Comparison of ENCODE assay signal across 17 mouse cellular contexts in genomic region chr12:69966071-69966470, GRCm38 (mm10). TPM values are rescaled to one million over a fixed set of nuclear protein-coding genes. Genes with fewer than 3 reads are reported as not detected.
DNase-seq lines count a peak whose midpoint lies in the region; ATAC-seq and TF ChIP-seq lines count a peak whose summit lies in the region.
"Had no signal": no experiment of that assay in that cellular context is flagged by ENCODE, and none has a peak within 500 bp of the region (broad histone marks: within the 10 kb centered on the region; RNA-seq: fewer than 3 reads in every experiment).

No protein-coding gene starts in this region.

- WGBS in heart, embryonic 11.5 days (ENCODE audit: insufficient replicate concordance), result 61% methylated on average over 5 of the region's 5 CpGs
- WGBS in thymus, adult 2 months, result 93% methylated on average over 5 of the region's 5 CpGs
- 43% methylated on average over 5 of the region's 5 CpGs for WGBS in liver, embryonic 16.5 days (ENCODE audit: insufficient replicate concordance)

- TF ChIP-seq POLR2A in thymus, adult 2 months (IDR thresholded peaks at IDR 0.05; ENCODE audit: control insufficient read depth, extremely low read depth, insufficient read depth, low read length, poor library complexity), result no peak

- no peaks in the 10 kb centered on the region for H3K27me3 ChIP-seq in heart, embryonic 11.5 days (ENCODE audit: control insufficient read depth, insufficient read depth, low read length)
- no peaks in the 10 kb centered on the region for H3K27me3 ChIP-seq in thymus, adult 2 months (ENCODE audit: control insufficient read depth, insufficient read depth, low read length)
- H3K27me3 ChIP-seq in liver, embryonic 16.5 days (ENCODE audit: control insufficient read depth, insufficient read depth, low read depth, low read length), result no peaks in the 10 kb centered on the region
- H3K27me3 ChIP-seq: forebrain, embryonic 12.5 days; intestine, embryonic 15.5 days; limb, embryonic 15.5 days had no signal

- no peak for TF ChIP-seq CTCF in thymus, adult 2 months (IDR thresholded peaks at IDR 0.05; ENCODE audit: borderline replicate concordance, control insufficient read depth, extremely low read depth, insufficient read depth, low read length, poor library complexity)

- peaks cover 13% of the 10 kb centered on the region for H3K36me3 ChIP-seq in heart, embryonic 11.5 days (ENCODE audit: control insufficient read depth, insufficient read depth, low read length)
- peaks cover 38% of the 10 kb centered on the region for H3K36me3 ChIP-seq in thymus, adult 2 months (ENCODE audit: control insufficient read depth, insufficient read depth, low read length)
- peaks cover 41% of the 10 kb centered on the region for H3K36me3 ChIP-seq in liver, embryonic 16.5 days (ENCODE audit: control insufficient read depth, insufficient read depth)

- no peak overlapping the region for H3K4me2 ChIP-seq in heart, embryonic 11.5 days
- H3K4me2 ChIP-seq in liver, embryonic 16.5 days (ENCODE audit: low read depth, low read length), result no peak overlapping the region
- H3K4me2 ChIP-seq: forebrain, embryonic 12.5 days; intestine, embryonic 15.5 days; limb, embryonic 15.5 days had no signal

- no peak overlapping the region for H3K9ac ChIP-seq in heart, embryonic 11.5 days (ENCODE audit: low read depth, low read length)
- no peak overlapping the region for H3K9ac ChIP-seq in liver, embryonic 16.5 days (ENCODE audit: low read depth, low read length)
- H3K9ac ChIP-seq: forebrain, embryonic 12.5 days; intestine, embryonic 15.5 days; limb, embryonic 15.5 days had no signal

- no peak overlapping the region for H3K4me3 ChIP-seq in heart, embryonic 11.5 days (ENCODE audit: low read depth, low read length)
- no peak overlapping the region for H3K4me3 ChIP-seq in thymus, adult 2 months (ENCODE audit: control insufficient read depth, insufficient read depth, low read length)
- no peak overlapping the region for H3K4me3 ChIP-seq in liver, embryonic 16.5 days (ENCODE audit: low read depth, low read length)
- H3K4me3 ChIP-seq: embryonic facial prominence, embryonic 10.5 days; forebrain, embryonic 12.5 days; intestine, embryonic 15.5 days; limb, embryonic 15.5 days had no signal

- H3K9me3 ChIP-seq in heart, embryonic 11.5 days (replicated peaks; ENCODE audit: control insufficient read depth, low read length), result no peaks in the 10 kb centered on the region
- no peaks in the 10 kb centered on the region for H3K9me3 ChIP-seq in liver, embryonic 16.5 days (replicated peaks; ENCODE audit: control insufficient read depth, low read length)
- H3K9me3 ChIP-seq: embryonic facial prominence, embryonic 10.5 days; forebrain, embryonic 12.5 days; intestine, embryonic 15.5 days; limb, embryonic 15.5 days had no signal

- DNase-seq in heart, adult 18-20 months, result peak; percentile 58 to 64
- no peak for DNase-seq in thymus, adult 2 months
- no peak for DNase-seq in thymus, postnatal 36 days
- peak; percentile 61 for DNase-seq in testis, postnatal 10 days (ENCODE audit: low spot score)
- no peak for DNase-seq in retina, postnatal 1 day
- DNase-seq: adrenal gland, adult 2 months; B cell, adult 2 months; cerebellum, adult 11-12 months; gastrocnemius, postnatal 36 days; midbrain, embryonic 14.5 days had no signal

- no peak overlapping the region for H3K27ac ChIP-seq in heart, embryonic 11.5 days (ENCODE audit: low read depth, low read length)
- 0 out of 2 replicates have a peak overlapping the region, but pooled peaks have one; percentile 19 for H3K27ac ChIP-seq in thymus, adult 2 months (ENCODE audit: control insufficient read depth, insufficient read depth, low read length)
- no peak overlapping the region for H3K27ac ChIP-seq in liver, embryonic 16.5 days (ENCODE audit: low read length)
- H3K27ac ChIP-seq: embryonic facial prominence, embryonic 10.5 days; forebrain, embryonic 12.5 days; intestine, embryonic 15.5 days; limb, embryonic 15.5 days had no signal

- no peaks in the 10 kb centered on the region for H3K4me1 ChIP-seq in heart, embryonic 11.5 days (ENCODE audit: control insufficient read depth, insufficient read depth, low read length)
- H3K4me1 ChIP-seq in thymus, adult 2 months (replicated peaks; ENCODE audit: control insufficient read depth, insufficient read depth, low read length), result no peaks in the 10 kb centered on the region; the same call in none of the 2 replicates
- peaks cover 2% of the 10 kb centered on the region; the same call in 1 of the 2 replicates for H3K4me1 ChIP-seq in liver, embryonic 16.5 days (ENCODE audit: control insufficient read depth, low read depth, low read length)
- H3K4me1 ChIP-seq: embryonic facial prominence, embryonic 10.5 days; forebrain, embryonic 12.5 days; intestine, embryonic 15.5 days; limb, embryonic 15.5 days had no signal

- ATAC-seq in heart, embryonic 11.5 days (replicated peaks; ENCODE audit: insufficient number of reproducible peaks, low FRiP score, low TSS enrichment), result no peak
- ATAC-seq in liver, embryonic 16.5 days (ENCODE audit: low read depth), result 0 out of 2 replicates have a peak, but pooled peaks have one; percentile 34
- ATAC-seq in erythroblast, adult 5-6 weeks (replicated peaks; ENCODE audit: low FRiP score, poor library complexity, severe bottlenecking), result no peak
- ATAC-seq: intestine, embryonic 15.5 days had no signal

RNA-seq across cellular contexts. Expression of gene Sav1, which starts 20.7 kb away (rescaled TPM):
- 10 to 100 TPM; 22.3 to 23.2 TPM for total RNA-seq in heart, adult 18-20 months (2021)
- polyA plus RNA-seq in heart, embryonic 11.5 days (2014; fragmentation: Nextera tagmentation; extraction: Ambion mirVana), result 6.4 and 7.4 TPM in 2 replicates
- 22.2 and 23.7 TPM in 2 replicates for polyA plus RNA-seq in thymus, adult 2 months (2012; rRNA removed)
- 0.54 and 0.65 TPM in 2 replicates for polyA plus RNA-seq in liver, embryonic 16.5 days (2015; fragmentation: Nextera tagmentation; extraction: Ambion mirVana)
- 55.0 and 80.0 TPM in 2 replicates for total RNA-seq in erythroblast, adult 5-6 weeks (2015; ENCODE audit: low replicate concordance)
- 42.4 and 55.8 TPM in 2 replicates for total RNA-seq in erythroblast, adult 5-6 weeks (2017; ENCODE audit: low replicate concordance)

Comparison
In these comparisons a context has a peak if more than half of its experiments do, and no peak if none do; other contexts are left out.
1. DNase-seq: peak in heart, adult 18-20 months (2 of 2) and testis, postnatal 10 days (single experiment); none in thymus, adult 2 months (single experiment), thymus, postnatal 36 days (0 of 2) and retina, postnatal 1 day (single experiment).